Mouse (Mus musculus): ENCODE data around the gene Prdm1. TPM values are rescaled to one million over a fixed set of nuclear protein-coding genes. Genes with fewer than 3 reads are reported as not detected.

Prdm1 gene
- polyA plus RNA-seq, 1 experiment = 15.3 TPM

DNA sequence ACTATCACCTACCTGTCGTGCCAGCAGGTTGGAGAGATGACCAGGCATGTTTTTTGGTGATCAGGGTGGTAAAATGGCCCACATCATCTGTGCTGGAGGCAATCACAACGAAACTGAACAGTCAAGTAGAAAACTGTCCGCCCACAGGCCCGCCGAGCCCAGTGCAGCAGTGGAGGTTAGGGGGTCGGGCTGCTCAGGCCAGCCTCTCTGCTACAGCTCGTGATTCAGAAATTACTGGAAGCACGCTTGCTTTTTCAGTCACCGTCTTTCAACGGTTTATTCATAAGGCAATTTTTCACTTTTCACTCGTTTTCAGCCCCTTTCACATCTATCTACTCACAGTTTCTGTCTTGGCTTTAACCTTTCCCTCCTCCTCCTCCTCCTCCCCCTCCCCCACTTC lies 96.1 kb downstream of the Prdm1 start:
- H3K4me3 ChIP-seq (ENCODE audit: low read depth, low read length) = no peak overlapping the region
- no peak overlapping the region for H3K9ac ChIP-seq (ENCODE audit: low read depth, poor library complexity, severe bottlenecking)
- peaks cover 8% of the 10 kb centered on the region for H3K4me1 ChIP-seq (ENCODE audit: control insufficient read depth, insufficient read depth, low read length)
- no peaks in the 10 kb centered on the region for H3K36me3 ChIP-seq (ENCODE audit: control insufficient read depth, insufficient read depth, low read length, poor library complexity, severe bottlenecking)
- no peak overlapping the region for H3K27ac ChIP-seq (ENCODE audit: insufficient read depth, low read length)
- no peaks in the 10 kb centered on the region for H3K27me3 ChIP-seq (ENCODE audit: control insufficient read depth, insufficient read depth, low read length, poor library complexity, severe bottlenecking)
- TF ChIP-seq CTCF (IDR thresholded peaks at IDR 0.05; ENCODE audit: low read depth, low read length) (no peak), POLR2A (IDR thresholded peaks at IDR 0.05; ENCODE audit: insufficient read depth, low read length) (no peak), EP300 (IDR thresholded peaks at IDR 0.05; ENCODE audit: insufficient read depth, low read depth, low read length) (no peak)
- H3K9me3 ChIP-seq (replicated peaks; ENCODE audit: control insufficient read depth, insufficient read depth, low read length, poor library complexity, severe bottlenecking) = peaks cover 10% of the 10 kb centered on the region; the same call in 1 of the 2 replicates

- no peaks in the 10 kb centered on the region for H3K27me3 ChIP-seq (ENCODE audit: control insufficient read depth, insufficient read depth, low read length, poor library complexity, severe bottlenecking)
- TF ChIP-seq POLR2A (IDR thresholded peaks at IDR 0.05; ENCODE audit: insufficient read depth, low read length) (no peak), CTCF (IDR thresholded peaks at IDR 0.05; ENCODE audit: low read depth, low read length) (no peak), EP300 (IDR thresholded peaks at IDR 0.05; ENCODE audit: insufficient read depth, low read depth, low read length) (no peak)
- no peak overlapping the region for H3K27ac ChIP-seq (ENCODE audit: insufficient read depth, low read length)
- H3K36me3 ChIP-seq (ENCODE audit: control insufficient read depth, insufficient read depth, low read length, poor library complexity, severe bottlenecking) = no peaks in the 10 kb centered on the region
- peaks cover 10% of the 10 kb centered on the region; the same call in 1 of the 2 replicates for H3K9me3 ChIP-seq (replicated peaks; ENCODE audit: control insufficient read depth, insufficient read depth, low read length, poor library complexity, severe bottlenecking)
- H3K4me1 ChIP-seq (ENCODE audit: control insufficient read depth, insufficient read depth, low read length) = peaks cover 8% of the 10 kb centered on the region
- H3K4me3 ChIP-seq (ENCODE audit: low read depth, low read length) = no peak overlapping the region
- no peak overlapping the region for H3K9ac ChIP-seq (ENCODE audit: low read depth, poor library complexity, severe bottlenecking)
Observed at GRCm38 (mm10) chr10:44431689-44432088, 96.6 kb downstream of the Prdm1 start.

GRCm38 (mm10) chr10:44429177-44429888 lies 99.0 kb downstream of the Prdm1 start:
- TF ChIP-seq POLR2A (IDR thresholded peaks at IDR 0.05; ENCODE audit: insufficient read depth, low read length) = no peak
- TF ChIP-seq CTCF (IDR thresholded peaks at IDR 0.05; ENCODE audit: low read depth, low read length) = no peak
- no peak for TF ChIP-seq EP300 (IDR thresholded peaks at IDR 0.05; ENCODE audit: insufficient read depth, low read depth, low read length)
- H3K36me3 ChIP-seq (ENCODE audit: control insufficient read depth, insufficient read depth, low read length, poor library complexity, severe bottlenecking) = no peaks in the 10 kb centered on the region
- no peak overlapping the region for H3K9ac ChIP-seq (ENCODE audit: low read depth, poor library complexity, severe bottlenecking)
- no peak overlapping the region for H3K4me3 ChIP-seq (ENCODE audit: low read depth, low read length)
- no peaks in the 10 kb centered on the region for H3K27me3 ChIP-seq (ENCODE audit: control insufficient read depth, insufficient read depth, low read length, poor library complexity, severe bottlenecking)
- H3K4me1 ChIP-seq (ENCODE audit: control insufficient read depth, insufficient read depth, low read length) = peaks cover 9% of the 10 kb centered on the region
- 0 out of 2 replicates have a peak, but pooled peaks cover under 1% of the 10 kb centered on the region for H3K9me3 ChIP-seq (replicated peaks; ENCODE audit: control insufficient read depth, insufficient read depth, low read length, poor library complexity, severe bottlenecking)
- no peak overlapping the region for H3K27ac ChIP-seq (ENCODE audit: insufficient read depth, low read length)

GRCm38 (mm10) chr10:44427891-44428361 lies 100.4 kb downstream of the Prdm1 start:
- Histone ChIP-seq H3K4me3 (ENCODE audit: low read depth, low read length) (no peak overlapping the region), H3K27me3 (ENCODE audit: control insufficient read depth, insufficient read depth, low read length, poor library complexity, severe bottlenecking) (no peaks in the 10 kb centered on the region), H3K27ac (ENCODE audit: insufficient read depth, low read length) (peak overlapping the region; percentile 54), H3K9ac (ENCODE audit: low read depth, poor library complexity, severe bottlenecking) (no peak overlapping the region), H3K9me3 (replicated peaks; ENCODE audit: control insufficient read depth, insufficient read depth, low read length, poor library complexity, severe bottlenecking) (no peaks in the 10 kb centered on the region), H3K4me1 (ENCODE audit: control insufficient read depth, insufficient read depth, low read length) (peaks cover 9% of the 10 kb centered on the region), H3K36me3 (ENCODE audit: control insufficient read depth, insufficient read depth, low read length, poor library complexity, severe bottlenecking) (no peaks in the 10 kb centered on the region)
- no peak for TF ChIP-seq CTCF (IDR thresholded peaks at IDR 0.05; ENCODE audit: low read depth, low read length)
- peak; percentile 97 for TF ChIP-seq EP300 (IDR thresholded peaks at IDR 0.05; ENCODE audit: insufficient read depth, low read depth, low read length)
- no peak for TF ChIP-seq POLR2A (IDR thresholded peaks at IDR 0.05; ENCODE audit: insufficient read depth, low read length)

DNA sequence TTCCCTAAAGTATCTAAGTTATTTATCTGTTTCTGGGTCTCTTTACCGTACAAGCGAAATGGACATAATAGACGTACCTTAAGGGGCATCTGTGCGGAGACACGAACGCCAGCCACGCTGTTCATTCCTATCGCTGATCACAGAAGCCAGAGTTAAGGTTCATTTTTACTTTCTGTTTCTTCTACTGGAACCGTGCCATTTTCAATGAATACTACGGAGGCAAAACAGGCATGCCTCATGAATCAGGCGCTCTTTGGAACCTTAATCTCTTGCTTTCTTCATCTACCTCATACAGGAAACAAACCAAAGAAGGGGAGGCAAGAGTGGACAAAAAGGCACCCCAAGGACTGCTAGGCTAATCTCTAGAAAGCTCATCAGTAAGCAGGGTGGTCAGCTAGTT lies 100.9 kb downstream of the Prdm1 start:
- no peaks in the 10 kb centered on the region for H3K36me3 ChIP-seq (ENCODE audit: control insufficient read depth, insufficient read depth, low read length, poor library complexity, severe bottlenecking)
- no peak overlapping the region for H3K9ac ChIP-seq (ENCODE audit: low read depth, poor library complexity, severe bottlenecking)
- no peak for TF ChIP-seq EP300 (IDR thresholded peaks at IDR 0.05; ENCODE audit: insufficient read depth, low read depth, low read length)
- TF ChIP-seq CTCF (IDR thresholded peaks at IDR 0.05; ENCODE audit: low read depth, low read length) = no peak
- TF ChIP-seq POLR2A (IDR thresholded peaks at IDR 0.05; ENCODE audit: insufficient read depth, low read length) = no peak
- no peaks in the 10 kb centered on the region for H3K9me3 ChIP-seq (replicated peaks; ENCODE audit: control insufficient read depth, insufficient read depth, low read length, poor library complexity, severe bottlenecking)
- H3K27me3 ChIP-seq (ENCODE audit: control insufficient read depth, insufficient read depth, low read length, poor library complexity, severe bottlenecking) = no peaks in the 10 kb centered on the region
- H3K4me1 ChIP-seq (ENCODE audit: control insufficient read depth, insufficient read depth, low read length) = peaks cover 9% of the 10 kb centered on the region
- no peak overlapping the region for H3K4me3 ChIP-seq (ENCODE audit: low read depth, low read length)
- peak overlapping the region; percentile 54 for H3K27ac ChIP-seq (ENCODE audit: insufficient read depth, low read length)

- Histone ChIP-seq H3K4me3 (ENCODE audit: low read depth, low read length) (no peak overlapping the region), H3K9me3 (replicated peaks; ENCODE audit: control insufficient read depth, insufficient read depth, low read length, poor library complexity, severe bottlenecking) (no peaks in the 10 kb centered on the region), H3K27me3 (ENCODE audit: control insufficient read depth, insufficient read depth, low read length, poor library complexity, severe bottlenecking) (no peaks in the 10 kb centered on the region), H3K27ac (ENCODE audit: insufficient read depth, low read length) (no peak overlapping the region), H3K4me1 (ENCODE audit: control insufficient read depth, insufficient read depth, low read length) (peaks cover 3% of the 10 kb centered on the region), H3K36me3 (ENCODE audit: control insufficient read depth, insufficient read depth, low read length, poor library complexity, severe bottlenecking) (no peaks in the 10 kb centered on the region), H3K9ac (ENCODE audit: low read depth, poor library complexity, severe bottlenecking) (no peak overlapping the region)
- no peak for TF ChIP-seq CTCF (IDR thresholded peaks at IDR 0.05; ENCODE audit: low read depth, low read length)
- TF ChIP-seq EP300 (IDR thresholded peaks at IDR 0.05; ENCODE audit: insufficient read depth, low read depth, low read length) = no peak
- TF ChIP-seq POLR2A (IDR thresholded peaks at IDR 0.05; ENCODE audit: insufficient read depth, low read length) = no peak
Observed at GRCm38 (mm10) chr10:44425013-44425412, 103.3 kb downstream of the Prdm1 start.
